Mouse (Mus musculus): Measurements from ENCODE around the gene Arhgef3. TPM values are rescaled to one million over a fixed set of nuclear protein-coding genes. Genes with fewer than 3 reads are reported as not detected.

Gene Arhgef3
- polyA plus RNA-seq, 1 experiment: 17.3 TPM

DNA sequence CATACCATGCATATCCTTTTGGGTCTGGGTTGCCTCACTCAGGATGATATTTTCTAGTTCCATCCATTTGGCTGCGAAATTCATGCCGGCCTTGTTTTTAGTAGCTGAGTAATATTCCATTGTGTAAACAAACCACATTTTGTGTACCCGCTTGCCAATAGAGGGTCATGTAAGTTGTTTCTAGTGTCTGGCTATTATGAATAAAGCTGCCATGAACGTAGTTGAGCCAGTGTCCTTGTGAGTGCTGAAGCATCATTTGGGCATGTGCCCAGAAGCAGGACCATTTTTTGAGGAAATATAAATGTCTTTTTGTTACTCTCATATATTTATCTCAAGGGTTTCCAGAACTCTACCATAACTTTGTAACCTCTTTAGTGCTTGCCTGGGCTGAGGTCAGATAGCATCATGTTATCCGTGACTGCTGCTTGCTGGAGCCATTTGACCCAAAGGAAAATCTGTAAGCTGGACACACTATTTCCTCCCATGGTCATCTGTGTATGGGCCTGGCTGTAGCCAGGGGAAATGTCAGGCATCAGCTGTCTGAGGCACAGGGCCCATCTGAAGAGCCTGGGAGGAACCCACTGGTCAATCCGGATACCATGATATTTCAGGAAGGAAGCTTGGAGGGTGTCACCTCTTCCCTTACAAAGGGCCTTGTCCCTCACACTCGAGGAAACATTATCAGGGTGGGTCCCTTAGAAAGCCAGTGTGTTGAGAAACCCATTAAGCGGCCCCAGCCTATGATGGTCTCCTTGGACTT is 63.3 kb downstream of the Arhgef3 start:
- H3K4me1 ChIP-seq (ENCODE audit: control insufficient read depth, insufficient read depth, low read length): peaks cover 32% of the 10 kb centered on the region
- peak; percentile 75 for DNase-seq
- no peak overlapping the region for H3K4me3 ChIP-seq (ENCODE audit: insufficient read depth, low read depth, low read length)
- TF ChIP-seq POLR2A (IDR thresholded peaks at IDR 0.05; ENCODE audit: low read depth, low read length): no peak
- TF ChIP-seq CTCF (conservative IDR thresholded peaks at IDR 0.05; ENCODE audit: insufficient read depth, insufficient read length, low read depth, low read length): no peak
- WGBS: 79% methylated on average over 8 of the region's 8 CpGs
- H3K36me3 ChIP-seq (ENCODE audit: control insufficient read depth, insufficient read depth, low read length): no peaks in the 10 kb centered on the region
- H3K27me3 ChIP-seq (replicated peaks; ENCODE audit: control insufficient read depth, insufficient read depth, low read length): no peaks in the 10 kb centered on the region
- H3K27ac ChIP-seq (ENCODE audit: insufficient read depth, low read depth, low read length): peak overlapping the region; percentile 36; the same call in 1 of the 2 replicates

- peaks cover 31% of the 10 kb centered on the region for H3K4me1 ChIP-seq (ENCODE audit: control insufficient read depth, insufficient read depth, low read length)
- peak overlapping the region; percentile 36; the same call in 1 of the 2 replicates for H3K27ac ChIP-seq (ENCODE audit: insufficient read depth, low read depth, low read length)
- no peaks in the 10 kb centered on the region for H3K27me3 ChIP-seq (replicated peaks; ENCODE audit: control insufficient read depth, insufficient read depth, low read length)
- WGBS: 28% methylated on average over 8 of the region's 8 CpGs
- TF ChIP-seq CTCF (conservative IDR thresholded peaks at IDR 0.05; ENCODE audit: insufficient read depth, insufficient read length, low read depth, low read length) (no peak), POLR2A (IDR thresholded peaks at IDR 0.05; ENCODE audit: low read depth, low read length) (no peak)
- H3K36me3 ChIP-seq (ENCODE audit: control insufficient read depth, insufficient read depth, low read length): no peaks in the 10 kb centered on the region
- DNase-seq: peak; percentile 88
- H3K4me3 ChIP-seq (ENCODE audit: insufficient read depth, low read depth, low read length): no peak overlapping the region
These were observed 63.8 kb downstream of the Arhgef3 start for GRCm38 (mm10) chr14:27178560-27178920.

DNA sequence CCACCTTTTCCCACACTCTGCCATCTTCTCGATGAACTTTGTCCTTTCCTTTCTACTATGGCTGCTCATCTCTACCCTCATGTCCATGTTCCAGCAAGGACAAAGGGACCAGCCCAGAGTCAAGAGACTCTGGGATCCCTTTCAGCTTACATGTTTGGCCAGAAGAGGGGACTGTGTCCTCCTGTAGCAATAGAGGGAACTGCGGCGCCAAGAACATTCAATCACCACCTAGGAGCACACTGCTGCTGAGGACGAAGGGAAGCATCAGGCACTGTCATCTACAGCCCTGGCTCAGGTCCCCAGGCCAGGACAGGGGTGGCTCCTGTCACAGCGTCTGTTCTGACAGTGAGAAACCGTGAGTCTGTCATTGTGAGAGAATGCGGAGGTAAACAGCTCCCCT is 65.1 kb downstream of the Arhgef3 start:
- Histone ChIP-seq H3K27me3 (replicated peaks; ENCODE audit: control insufficient read depth, insufficient read depth, low read length) (no peaks in the 10 kb centered on the region), H3K4me1 (ENCODE audit: control insufficient read depth, insufficient read depth, low read length) (peaks cover 33% of the 10 kb centered on the region), H3K27ac (ENCODE audit: insufficient read depth, low read depth, low read length) (no peak overlapping the region), H3K36me3 (ENCODE audit: control insufficient read depth, insufficient read depth, low read length) (no peaks in the 10 kb centered on the region), H3K4me3 (ENCODE audit: insufficient read depth, low read depth, low read length) (no peak overlapping the region)
- no peak for DNase-seq
- TF ChIP-seq CTCF (conservative IDR thresholded peaks at IDR 0.05; ENCODE audit: insufficient read depth, insufficient read length, low read depth, low read length) (no peak), POLR2A (IDR thresholded peaks at IDR 0.05; ENCODE audit: low read depth, low read length) (no peak)
- WGBS: 92% methylated on average over 7 of the region's 7 CpGs

GRCm38 (mm10) chr14:27182059-27182458 is 67.4 kb downstream of the Arhgef3 start:
- no peaks in the 10 kb centered on the region for H3K27me3 ChIP-seq (replicated peaks; ENCODE audit: control insufficient read depth, insufficient read depth, low read length)
- DNase-seq: peak; percentile 94
- no peak overlapping the region for H3K4me3 ChIP-seq (ENCODE audit: insufficient read depth, low read depth, low read length)
- 21% methylated on average over 11 of the region's 11 CpGs for WGBS
- peaks cover 33% of the 10 kb centered on the region for H3K4me1 ChIP-seq (ENCODE audit: control insufficient read depth, insufficient read depth, low read length)
- no peaks in the 10 kb centered on the region for H3K36me3 ChIP-seq (ENCODE audit: control insufficient read depth, insufficient read depth, low read length)
- TF ChIP-seq CTCF (conservative IDR thresholded peaks at IDR 0.05; ENCODE audit: insufficient read depth, insufficient read length, low read depth, low read length) (no peak), POLR2A (IDR thresholded peaks at IDR 0.05; ENCODE audit: low read depth, low read length) (no peak)
- peak overlapping the region; percentile 76; the same call in 1 of the 2 replicates for H3K27ac ChIP-seq (ENCODE audit: insufficient read depth, low read depth, low read length)

DNA sequence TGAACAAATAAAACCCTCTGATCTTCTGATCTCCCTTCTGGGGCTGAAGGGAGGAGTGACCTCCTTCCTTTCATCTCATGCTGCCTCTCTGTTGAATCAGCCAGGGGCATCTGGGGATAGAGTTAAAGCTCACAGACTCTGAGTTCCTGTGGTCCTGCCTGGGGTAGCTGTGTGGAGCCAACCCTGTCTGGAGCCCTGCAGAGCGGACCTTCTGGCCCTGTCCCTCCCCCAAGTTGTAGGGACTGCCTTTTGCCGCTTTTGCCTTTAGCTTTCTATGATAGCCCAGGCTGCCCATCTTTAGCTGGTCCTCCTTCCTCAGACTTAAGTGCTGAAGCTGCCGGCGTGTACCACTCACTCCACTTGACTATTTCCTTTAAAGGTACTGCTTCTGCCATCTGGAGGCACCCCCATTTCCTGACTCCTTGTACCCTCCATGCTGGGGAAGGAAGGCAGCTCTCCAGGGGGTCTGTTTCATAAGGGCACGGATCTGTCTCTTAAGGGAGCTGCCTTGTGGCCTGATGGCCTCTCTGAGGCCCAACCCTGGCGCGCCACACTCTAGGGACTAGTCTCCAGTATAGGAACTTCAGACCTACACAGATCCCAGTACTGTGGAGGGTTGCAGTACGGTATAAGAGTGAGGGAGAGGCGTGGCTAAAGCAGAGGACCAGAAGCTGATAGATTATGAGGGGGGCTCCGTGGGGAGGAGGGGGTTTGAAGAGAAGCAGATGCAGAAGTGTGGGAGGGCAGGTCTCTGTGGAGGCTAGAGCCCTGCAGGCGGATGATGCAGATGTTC is 68.1 kb downstream of the Arhgef3 start:
- no peaks in the 10 kb centered on the region for H3K36me3 ChIP-seq (ENCODE audit: control insufficient read depth, insufficient read depth, low read length)
- peaks cover 36% of the 10 kb centered on the region for H3K4me1 ChIP-seq (ENCODE audit: control insufficient read depth, insufficient read depth, low read length)
- no peak overlapping the region for H3K4me3 ChIP-seq (ENCODE audit: insufficient read depth, low read depth, low read length)
- TF ChIP-seq CTCF (conservative IDR thresholded peaks at IDR 0.05; ENCODE audit: insufficient read depth, insufficient read length, low read depth, low read length) (no peak), POLR2A (IDR thresholded peaks at IDR 0.05; ENCODE audit: low read depth, low read length) (no peak)
- no peaks in the 10 kb centered on the region for H3K27me3 ChIP-seq (replicated peaks; ENCODE audit: control insufficient read depth, insufficient read depth, low read length)
- WGBS: 54% methylated on average over 11 of the region's 11 CpGs
- DNase-seq: no peak
- peak overlapping the region; percentile 34; the same call in 1 of the 2 replicates for H3K27ac ChIP-seq (ENCODE audit: insufficient read depth, low read depth, low read length)

DNA sequence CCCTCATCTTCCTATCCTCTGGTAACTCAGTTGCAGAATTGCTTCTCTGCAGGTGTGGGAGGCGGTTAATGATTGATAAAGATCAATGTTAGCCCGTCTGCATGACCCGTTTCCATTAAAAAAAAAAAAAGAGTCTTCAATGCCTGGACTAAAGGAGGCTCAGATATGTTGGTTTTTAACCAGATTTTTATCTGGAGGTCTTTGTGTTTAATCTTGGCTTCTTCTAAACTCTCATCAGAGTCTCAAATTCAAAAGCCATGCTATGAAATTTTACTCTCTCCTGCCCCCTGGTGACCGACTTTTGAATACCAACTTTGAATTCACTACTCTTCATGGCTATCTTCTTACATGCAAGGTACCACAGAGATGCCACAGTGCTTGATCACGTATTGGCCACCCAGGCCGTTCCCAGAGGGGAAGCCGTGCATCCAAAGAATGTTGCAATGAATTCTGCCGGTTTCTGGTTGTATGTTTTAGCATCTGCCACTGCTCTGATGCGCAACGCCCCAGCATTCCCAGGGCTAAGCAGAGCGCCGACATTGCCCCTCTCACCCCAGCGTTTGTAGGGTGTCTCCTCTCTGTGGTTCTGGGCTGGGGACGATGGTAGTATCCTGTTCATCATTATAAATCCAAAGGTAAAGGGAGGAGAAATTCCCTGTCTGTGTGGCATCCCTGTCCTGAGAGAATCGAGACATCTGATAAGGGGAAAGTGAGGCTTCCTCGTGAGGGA is 69.0 kb downstream of the Arhgef3 start:
- H3K27ac ChIP-seq (ENCODE audit: insufficient read depth, low read depth, low read length): no peak overlapping the region
- TF ChIP-seq POLR2A (IDR thresholded peaks at IDR 0.05; ENCODE audit: low read depth, low read length) (no peak), CTCF (conservative IDR thresholded peaks at IDR 0.05; ENCODE audit: insufficient read depth, insufficient read length, low read depth, low read length) (0 out of 2 replicates have a peak, but pooled peaks have one; percentile 7)
- DNase-seq: peak; percentile 80
- WGBS: 51% methylated on average over 16 of the region's 16 CpGs
- no peak overlapping the region for H3K4me3 ChIP-seq (ENCODE audit: insufficient read depth, low read depth, low read length)
- no peaks in the 10 kb centered on the region for H3K36me3 ChIP-seq (ENCODE audit: control insufficient read depth, insufficient read depth, low read length)
- H3K4me1 ChIP-seq (ENCODE audit: control insufficient read depth, insufficient read depth, low read length): peaks cover 38% of the 10 kb centered on the region
- no peaks in the 10 kb centered on the region for H3K27me3 ChIP-seq (replicated peaks; ENCODE audit: control insufficient read depth, insufficient read depth, low read length)
